Mouse (Mus musculus): Measurements from ENCODE around the gene Slc16a13. TPM values are rescaled to one million over a fixed set of nuclear protein-coding genes. Genes with fewer than 3 reads are reported as not detected.

Gene Slc16a13
- polyA plus RNA-seq, 1 experiment = not detected

GRCm38 (mm10) chr11:70191188-70191587 is 29.7 kb downstream of the Slc16a13 start:
- Histone ChIP-seq H3K4me3 (ENCODE audit: insufficient read depth, low read depth, low read length) (no peak overlapping the region), H3K4me1 (ENCODE audit: control insufficient read depth, insufficient read depth, low read length) (no peaks in the 10 kb centered on the region), H3K27ac (ENCODE audit: insufficient read depth, low read depth, low read length) (no peak overlapping the region)
- TF ChIP-seq POLR2A (IDR thresholded peaks at IDR 0.05; ENCODE audit: insufficient read depth, low read depth, low read length) (no peak), CTCF (IDR thresholded peaks at IDR 0.05; ENCODE audit: insufficient read depth, low read depth, low read length) (no peak)
- WGBS = 73% methylated on average over 6 of the region's 6 CpGs

GRCm38 (mm10) chr11:70189319-70190134 is 31.3 kb downstream of the Slc16a13 start:
- no peak overlapping the region for H3K27ac ChIP-seq (ENCODE audit: insufficient read depth, low read depth, low read length)
- WGBS = 87% methylated on average over 28 of the region's 28 CpGs
- H3K4me3 ChIP-seq (ENCODE audit: insufficient read depth, low read depth, low read length) = no peak overlapping the region
- TF ChIP-seq CTCF (IDR thresholded peaks at IDR 0.05; ENCODE audit: insufficient read depth, low read depth, low read length) = no peak
- no peak for TF ChIP-seq POLR2A (IDR thresholded peaks at IDR 0.05; ENCODE audit: insufficient read depth, low read depth, low read length)
- no peaks in the 10 kb centered on the region for H3K4me1 ChIP-seq (ENCODE audit: control insufficient read depth, insufficient read depth, low read length)

GRCm38 (mm10) chr11:70185120-70185519 is 35.7 kb downstream of the Slc16a13 start:
- Histone ChIP-seq H3K4me1 (ENCODE audit: control insufficient read depth, insufficient read depth, low read length) (no peaks in the 10 kb centered on the region), H3K4me3 (ENCODE audit: insufficient read depth, low read depth, low read length) (no peak overlapping the region), H3K27ac (ENCODE audit: insufficient read depth, low read depth, low read length) (no peak overlapping the region)
- WGBS = 77% methylated on average over 7 of the region's 7 CpGs
- TF ChIP-seq CTCF (IDR thresholded peaks at IDR 0.05; ENCODE audit: insufficient read depth, low read depth, low read length) (no peak), POLR2A (IDR thresholded peaks at IDR 0.05; ENCODE audit: insufficient read depth, low read depth, low read length) (no peak)

- Histone ChIP-seq H3K27ac (ENCODE audit: insufficient read depth, low read depth, low read length) (no peak overlapping the region), H3K4me3 (ENCODE audit: insufficient read depth, low read depth, low read length) (no peak overlapping the region), H3K4me1 (ENCODE audit: control insufficient read depth, insufficient read depth, low read length) (0 out of 2 replicates have a peak, but pooled peaks cover 2% of the 10 kb centered on the region)
- TF ChIP-seq CTCF (IDR thresholded peaks at IDR 0.05; ENCODE audit: insufficient read depth, low read depth, low read length) (no peak), POLR2A (IDR thresholded peaks at IDR 0.05; ENCODE audit: insufficient read depth, low read depth, low read length) (no peak)
- 95% methylated on average over 4 of the region's 4 CpGs for WGBS
Measured at GRCm38 (mm10) chr11:70180496-70180895, 40.4 kb downstream of the Slc16a13 start.

- TF ChIP-seq CTCF (IDR thresholded peaks at IDR 0.05; ENCODE audit: insufficient read depth, low read depth, low read length) (no peak), POLR2A (IDR thresholded peaks at IDR 0.05; ENCODE audit: insufficient read depth, low read depth, low read length) (no peak)
- WGBS = 20% methylated on average over 14 of the region's 14 CpGs
- H3K4me1 ChIP-seq (ENCODE audit: control insufficient read depth, insufficient read depth, low read length) = 0 out of 2 replicates have a peak, but pooled peaks cover 2% of the 10 kb centered on the region
- H3K27ac ChIP-seq (ENCODE audit: insufficient read depth, low read depth, low read length) = no peak overlapping the region
- no peak overlapping the region for H3K4me3 ChIP-seq (ENCODE audit: insufficient read depth, low read depth, low read length)
Measured at GRCm38 (mm10) chr11:70179401-70179800, 41.5 kb downstream of the Slc16a13 start.

- Histone ChIP-seq H3K27ac (ENCODE audit: insufficient read depth, low read depth, low read length) (no peak overlapping the region), H3K4me3 (ENCODE audit: insufficient read depth, low read depth, low read length) (no peak overlapping the region), H3K4me1 (ENCODE audit: control insufficient read depth, insufficient read depth, low read length) (0 out of 2 replicates have a peak, but pooled peaks cover 2% of the 10 kb centered on the region)
- 82% methylated on average over 11 of the region's 11 CpGs for WGBS
- TF ChIP-seq POLR2A (IDR thresholded peaks at IDR 0.05; ENCODE audit: insufficient read depth, low read depth, low read length) (no peak), CTCF (IDR thresholded peaks at IDR 0.05; ENCODE audit: insufficient read depth, low read depth, low read length) (no peak)
Measured at GRCm38 (mm10) chr11:70178756-70179155, 42.1 kb downstream of the Slc16a13 start.

GRCm38 (mm10) chr11:70178311-70178710 is 42.6 kb downstream of the Slc16a13 start:
- TF ChIP-seq POLR2A (IDR thresholded peaks at IDR 0.05; ENCODE audit: insufficient read depth, low read depth, low read length) (no peak), CTCF (IDR thresholded peaks at IDR 0.05; ENCODE audit: insufficient read depth, low read depth, low read length) (no peak)
- 0 out of 2 replicates have a peak, but pooled peaks cover 2% of the 10 kb centered on the region for H3K4me1 ChIP-seq (ENCODE audit: control insufficient read depth, insufficient read depth, low read length)
- WGBS = 76% methylated on average over 11 of the region's 11 CpGs
- H3K4me3 ChIP-seq (ENCODE audit: insufficient read depth, low read depth, low read length) = no peak overlapping the region
- no peak overlapping the region for H3K27ac ChIP-seq (ENCODE audit: insufficient read depth, low read depth, low read length)

- Histone ChIP-seq H3K4me1 (ENCODE audit: control insufficient read depth, insufficient read depth, low read length) (0 out of 2 replicates have a peak, but pooled peaks cover 2% of the 10 kb centered on the region), H3K27ac (ENCODE audit: insufficient read depth, low read depth, low read length) (no peak overlapping the region), H3K4me3 (ENCODE audit: insufficient read depth, low read depth, low read length) (no peak overlapping the region)
- no peak for TF ChIP-seq CTCF (IDR thresholded peaks at IDR 0.05; ENCODE audit: insufficient read depth, low read depth, low read length)
- TF ChIP-seq POLR2A (IDR thresholded peaks at IDR 0.05; ENCODE audit: insufficient read depth, low read depth, low read length) = no peak
- WGBS = 72% methylated on average over 8 of the region's 8 CpGs
Measured at GRCm38 (mm10) chr11:70177647-70178046, 43.2 kb downstream of the Slc16a13 start.

- TF ChIP-seq CTCF (IDR thresholded peaks at IDR 0.05; ENCODE audit: insufficient read depth, low read depth, low read length) (no peak), POLR2A (IDR thresholded peaks at IDR 0.05; ENCODE audit: insufficient read depth, low read depth, low read length) (no peak)
- WGBS = 83% methylated on average over 4 of the region's 4 CpGs
Measured at GRCm38 (mm10) chr11:70174491-70174890, 46.4 kb downstream of the Slc16a13 start.

More at GRCm38 (mm10) chr11:70174491-70174890, 46.4 kb downstream of the Slc16a13 start:
- 0 out of 2 replicates have a peak, but pooled peaks cover under 1% of the 10 kb centered on the region for H3K4me1 ChIP-seq (ENCODE audit: control insufficient read depth, insufficient read depth, low read length)
- no peak overlapping the region for H3K27ac ChIP-seq (ENCODE audit: insufficient read depth, low read depth, low read length)
- H3K4me3 ChIP-seq (ENCODE audit: insufficient read depth, low read depth, low read length) = no peak overlapping the region
